Mouse (Mus musculus) 3134 (cell line): ENCODE measurements around the gene Nbas.

Source experiments
- DNase-seq: peaks from one replicate; pipeline ENCODE4 v3.0.0-alpha.2; 2011; ENCODE audit warnings: low spot score; ENCODE audit not compliant: insufficient read length; ENCODE audit errors: extremely low read depth

Nbas gene

GRCm38 (mm10) chr12:13609027-13609426, 340.1 kb downstream of the Nbas start:
- DNase-seq: no peak

- no peak for DNase-seq
Observed at GRCm38 (mm10) chr12:13613041-13613440, 344.1 kb downstream of the Nbas start.

- DNase-seq: no peak
Observed at GRCm38 (mm10) chr12:13615661-13616060, 346.7 kb downstream of the Nbas start.

GRCm38 (mm10) chr12:13622150-13622822, 353.4 kb downstream of the Nbas start:
- DNase-seq: no peak

- no peak for DNase-seq
Observed at GRCm38 (mm10) chr12:13626803-13627706, 358.1 kb downstream of the Nbas start.
